Mouse (Mus musculus) brown adipose tissue, adult 24 weeks (tissue): Measurements from ENCODE around the gene Zdhhc1. TPM values are rescaled to one million over a fixed set of nuclear protein-coding genes. Genes with fewer than 3 reads are reported as not detected.

Experiments used
- H3K27ac ChIP-seq: fragments of 200-500 bp; replicated peaks from 2 replicates; pipeline ENCODE4 v1.5.1; 2012; ENCODE audit warnings: low read depth, mild to moderate bottlenecking, low read length
- H3K4me1 ChIP-seq: fragments of 200-500 bp; 2 replicates; pipeline ENCODE4 v1.6.1; 2012; ENCODE audit warnings: low read length, mixed read lengths; ENCODE audit not compliant: control insufficient read depth, insufficient read depth, insufficient read length
- H3K4me3 ChIP-seq: fragments of 200-500 bp; 2 replicates; pipeline ENCODE4 v1.5.1; 2012; ENCODE audit warnings: low read depth, mild to moderate bottlenecking, low read length, moderate library complexity; ENCODE audit not compliant: insufficient read depth
- polyA plus RNA-seq: library from polyadenylated mRNA; stranded (reverse); fragments of >200 nt; gene quantifications from 2 replicates; pipeline ENCODE4 v1.2.4, GENCODE M21; 2012; ENCODE audit not compliant: missing spikeins, insufficient read depth, insufficient read length

Gene Zdhhc1
- polyA plus RNA-seq = 8.7 and 10.2 TPM in 2 replicates

DNA sequence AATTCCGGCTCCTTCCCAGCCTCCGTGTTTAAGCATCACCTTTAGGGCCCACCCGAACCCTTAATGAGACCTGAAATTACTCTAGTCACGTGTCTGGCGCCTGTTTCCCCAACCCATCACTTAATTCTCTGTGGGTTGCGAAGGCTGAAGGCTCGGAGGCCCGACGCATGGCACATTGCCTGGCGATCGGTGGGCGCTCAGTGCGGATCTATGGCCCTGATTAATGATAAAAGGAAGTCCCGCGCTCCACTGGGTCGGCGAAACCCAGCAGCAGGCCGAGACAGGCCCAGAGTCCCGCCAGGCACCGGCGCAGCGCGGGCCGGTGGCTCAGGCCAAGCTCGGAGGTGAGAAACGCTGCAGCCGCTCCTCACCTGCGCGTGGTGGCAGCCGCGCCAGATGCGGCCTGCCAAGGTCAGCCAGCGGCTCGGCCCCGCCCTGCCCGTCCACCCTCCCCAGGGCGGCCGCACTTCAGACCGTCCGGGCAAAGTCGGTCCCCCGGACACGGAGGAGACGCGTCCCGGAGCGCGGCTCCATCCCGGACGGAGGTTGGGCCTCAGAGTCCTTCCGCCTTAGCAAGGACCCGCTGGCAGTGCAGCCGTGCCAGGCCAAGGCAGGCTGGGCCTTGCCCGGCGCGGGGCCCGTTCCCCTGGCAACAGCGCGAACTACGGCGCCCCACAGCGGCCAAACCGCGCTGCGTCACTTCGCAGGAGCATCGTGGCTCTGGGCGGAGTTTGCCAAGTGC is at the start of gene Zdhhc1:
Gene Zdhhc1 (minus strand): TSS at position 464 of the 742 bp plus-strand sequence.
- Histone ChIP-seq H3K4me1 (peaks cover 7% of the 10 kb centered on the region; the same call in 1 of the 2 replicates), H3K27ac (peak within 1 kb of the TSS; percentile 71), H3K4me3 (peak within 1 kb of the TSS; percentile 93)

- peaks cover 43% of the 10 kb centered on the region for H3K4me1 ChIP-seq
- H3K4me3 ChIP-seq = no peak overlapping the region
- peak overlapping the region; percentile 45 for H3K27ac ChIP-seq
These were observed 48.5 kb upstream of the Zdhhc1 start for GRCm38 (mm10) chr8:105545249-105545648.

DNA sequence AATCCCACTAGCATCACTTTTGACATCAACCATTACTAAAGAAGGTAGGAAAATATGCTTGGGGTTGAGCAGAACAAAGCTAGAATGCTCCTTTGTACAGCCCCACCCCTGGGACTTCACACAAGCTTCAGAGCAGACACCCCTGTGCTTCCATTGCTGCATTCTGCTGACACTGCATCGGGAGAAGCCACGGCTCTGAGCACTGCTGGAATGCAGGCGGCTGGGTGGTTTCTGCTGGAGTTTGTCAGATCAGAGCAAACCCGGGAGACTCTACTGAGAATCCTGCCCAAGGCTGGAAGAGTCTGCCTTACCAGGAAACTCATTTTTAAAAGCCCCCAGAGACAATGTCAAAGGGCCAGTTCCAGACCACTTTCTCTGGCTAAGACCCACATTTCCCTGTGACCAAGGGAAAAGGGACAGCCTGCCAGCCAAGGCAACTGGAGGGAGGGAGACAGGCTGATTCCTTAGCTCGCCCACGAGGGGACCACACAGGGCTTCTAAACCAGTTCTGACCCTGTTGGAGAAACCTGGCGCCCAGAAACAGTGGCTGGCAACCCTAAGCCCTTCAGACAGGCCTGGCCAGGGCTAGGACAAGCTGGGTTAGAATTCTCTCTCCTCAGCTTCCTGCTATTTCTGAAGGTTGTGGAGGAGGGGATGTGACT is 48.0 kb upstream of the Zdhhc1 start:
- peaks cover 37% of the 10 kb centered on the region for H3K4me1 ChIP-seq
- no peak overlapping the region for H3K4me3 ChIP-seq
- peak overlapping the region; percentile 57 for H3K27ac ChIP-seq

GRCm38 (mm10) chr8:105543703-105544102 is 47.0 kb upstream of the Zdhhc1 start:
- peaks cover 37% of the 10 kb centered on the region for H3K4me1 ChIP-seq

DNA sequence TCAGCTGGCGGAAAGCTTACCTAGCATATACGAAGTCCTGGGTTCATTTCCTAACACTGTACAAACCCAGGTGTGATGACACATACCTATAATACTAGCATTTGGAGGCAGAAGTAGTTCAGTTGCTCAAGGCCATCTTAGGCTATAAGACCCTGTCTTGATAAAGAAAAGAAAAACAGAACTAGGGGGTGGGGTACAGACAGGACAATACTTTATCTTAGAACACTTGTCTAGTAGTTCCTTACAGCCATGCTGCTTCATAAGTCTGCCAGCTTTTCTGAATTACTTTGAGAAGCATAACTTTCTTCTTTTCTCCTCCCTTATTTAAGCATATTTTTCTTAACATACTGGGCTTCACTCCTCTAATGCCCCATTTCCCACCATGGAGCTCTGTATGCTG is 46.1 kb upstream of the Zdhhc1 start:
- Histone ChIP-seq H3K27ac (no peak overlapping the region), H3K4me3 (no peak overlapping the region), H3K4me1 (peaks cover 37% of the 10 kb centered on the region)

More at GRCm38 (mm10) chr8:105543703-105544102, 47.0 kb upstream of the Zdhhc1 start:
- H3K4me3 ChIP-seq = no peak overlapping the region
- peak overlapping the region; percentile 57 for H3K27ac ChIP-seq

DNA sequence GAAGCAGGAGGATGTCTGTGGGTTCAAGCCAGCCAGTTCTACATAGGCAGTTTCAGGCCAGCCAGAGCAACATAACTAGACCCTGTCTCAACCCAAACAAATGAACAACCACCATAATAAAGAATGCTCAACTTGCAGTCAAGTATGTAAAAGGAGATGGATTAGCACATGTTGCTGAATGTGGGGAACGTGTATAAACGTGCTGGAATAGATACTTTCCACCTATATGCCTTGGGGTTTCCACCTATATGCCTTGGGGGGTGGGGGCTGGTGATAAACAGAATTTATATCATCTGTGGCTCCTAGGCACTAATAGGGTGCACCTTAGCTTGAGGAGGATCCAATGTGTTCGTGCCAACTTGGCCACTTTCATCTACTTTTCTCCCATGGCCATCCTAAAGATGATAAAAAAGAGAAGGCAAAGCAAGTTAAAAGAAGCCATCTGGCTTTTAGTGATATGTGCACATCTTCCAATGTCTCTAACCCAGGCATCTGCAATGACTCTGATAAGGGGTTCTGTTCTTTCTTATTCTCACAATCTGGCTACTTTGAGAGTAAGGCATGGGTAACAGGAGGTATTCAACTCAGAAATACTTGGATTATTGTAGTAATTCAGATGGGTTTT is 45.4 kb upstream of the Zdhhc1 start:
- Histone ChIP-seq H3K4me1 (peaks cover 36% of the 10 kb centered on the region), H3K27ac (no peak overlapping the region), H3K4me3 (no peak overlapping the region)

GRCm38 (mm10) chr8:105538940-105539339 is 42.2 kb upstream of the Zdhhc1 start:
- H3K4me1 ChIP-seq = peaks cover 6% of the 10 kb centered on the region
- H3K27ac ChIP-seq = no peak overlapping the region
- H3K4me3 ChIP-seq = no peak overlapping the region

DNA sequence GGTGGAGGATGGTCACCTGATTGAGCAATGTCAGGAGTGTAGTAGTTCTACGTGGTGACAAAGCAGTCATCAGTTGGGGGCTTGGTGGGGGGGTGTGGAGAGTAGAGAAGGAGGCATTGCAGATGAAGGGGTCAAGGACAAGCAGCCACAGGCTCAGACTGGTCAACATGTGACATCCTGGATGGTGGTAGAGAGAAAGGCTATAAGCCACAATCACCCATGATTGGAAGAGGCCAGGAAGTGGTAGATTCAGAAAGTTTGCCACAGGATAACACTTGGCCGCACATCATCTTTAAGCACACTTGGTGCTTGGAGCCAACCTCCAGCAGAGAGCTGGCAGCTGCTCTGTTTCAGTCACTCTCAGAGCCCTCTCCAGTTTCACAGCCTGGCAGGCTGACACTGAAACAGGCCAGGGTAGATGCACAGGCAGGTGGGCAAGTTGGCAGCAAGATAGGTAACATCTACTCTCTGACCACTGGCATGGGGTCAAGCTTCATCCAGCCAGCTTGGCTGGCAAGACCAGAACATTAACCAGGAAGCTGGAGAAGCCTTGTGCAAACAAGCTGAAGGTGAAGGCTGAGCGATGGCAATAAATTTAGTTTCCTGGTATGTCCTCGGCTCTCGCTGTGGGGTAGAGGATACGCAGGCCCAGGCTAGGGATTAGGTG is 40.4 kb upstream of the Zdhhc1 start:
- Histone ChIP-seq H3K4me1 (peaks cover 4% of the 10 kb centered on the region; the same call in 1 of the 2 replicates), H3K27ac (no peak overlapping the region), H3K4me3 (no peak overlapping the region)

GRCm38 (mm10) chr8:105536546-105536945 is 39.8 kb upstream of the Zdhhc1 start:
- Histone ChIP-seq H3K4me3 (no peak overlapping the region), H3K27ac (no peak overlapping the region)

DNA sequence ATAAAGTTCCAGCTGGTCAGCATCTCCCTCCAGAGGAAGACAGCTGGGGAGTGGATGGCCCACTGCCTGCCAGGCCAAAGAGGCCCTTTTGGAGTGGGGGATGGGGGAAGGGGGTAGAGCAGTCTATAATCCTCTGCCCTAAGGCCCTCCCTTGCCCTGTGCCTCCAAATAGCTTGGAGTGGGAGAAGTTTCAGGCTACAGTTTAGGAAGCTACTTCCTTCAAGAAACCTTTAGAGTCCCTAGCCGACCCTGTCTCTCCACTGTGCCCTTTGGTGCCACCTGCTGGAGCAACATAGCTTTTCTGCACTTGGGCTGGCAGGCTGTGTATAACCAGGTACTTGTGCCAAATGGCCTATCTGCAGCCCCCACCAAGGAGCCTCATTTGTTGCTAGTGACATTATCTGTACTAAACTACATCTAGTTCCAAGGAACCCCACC is 37.2 kb upstream of the Zdhhc1 start:
- Histone ChIP-seq H3K27ac (0 out of 2 replicates have a peak overlapping the region, but pooled peaks have one; percentile 2), H3K4me1 (peaks cover 4% of the 10 kb centered on the region; the same call in 1 of the 2 replicates), H3K4me3 (no peak overlapping the region)

More at GRCm38 (mm10) chr8:105536546-105536945, 39.8 kb upstream of the Zdhhc1 start:
- peaks cover 4% of the 10 kb centered on the region; the same call in 1 of the 2 replicates for H3K4me1 ChIP-seq

GRCm38 (mm10) chr8:105533439-105533838 is 36.7 kb upstream of the Zdhhc1 start:
- Histone ChIP-seq H3K4me3 (no peak overlapping the region), H3K4me1 (peaks cover 4% of the 10 kb centered on the region; the same call in 1 of the 2 replicates), H3K27ac (0 out of 2 replicates have a peak overlapping the region, but pooled peaks have one; percentile 2)

- H3K4me1 ChIP-seq = peaks cover 4% of the 10 kb centered on the region; the same call in 1 of the 2 replicates
- H3K27ac ChIP-seq = no peak overlapping the region
- H3K4me3 ChIP-seq = no peak overlapping the region
These were observed 35.1 kb upstream of the Zdhhc1 start for GRCm38 (mm10) chr8:105531774-105532173.

- Histone ChIP-seq H3K4me1 (peaks cover 4% of the 10 kb centered on the region; the same call in 1 of the 2 replicates), H3K27ac (no peak overlapping the region), H3K4me3 (no peak overlapping the region)
These were observed 32.6 kb upstream of the Zdhhc1 start for GRCm38 (mm10) chr8:105529271-105529670.

DNA sequence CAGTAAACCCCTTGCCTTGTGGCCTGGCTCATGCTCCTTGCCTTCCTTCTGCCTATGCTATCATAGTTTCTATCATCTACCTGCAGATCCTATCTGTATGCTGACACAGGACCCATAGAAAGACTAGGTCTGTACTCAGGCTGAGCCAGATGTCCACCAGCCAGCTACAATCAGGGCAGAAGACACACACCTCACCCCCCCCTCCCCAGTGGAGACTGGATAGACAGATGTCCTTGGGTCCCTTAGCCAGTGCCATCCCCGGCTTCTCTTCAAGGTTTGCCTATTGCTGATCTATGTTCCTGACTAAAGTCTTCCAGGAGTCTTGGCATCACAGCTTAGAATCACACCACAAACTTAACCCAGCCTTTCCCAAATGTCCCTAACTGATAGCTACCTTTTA is 31.5 kb upstream of the Zdhhc1 start:
- no peak overlapping the region for H3K27ac ChIP-seq
- H3K4me1 ChIP-seq = no peaks in the 10 kb centered on the region

More for the DNA sequence above, 31.5 kb upstream of the Zdhhc1 start:
- no peak overlapping the region for H3K4me3 ChIP-seq
